Mouse (Mus musculus) testis, adult 2 months (tissue): ENCODE results near the gene Fbxl5. TPM values are rescaled to one million over a fixed set of nuclear protein-coding genes. Genes with fewer than 3 reads are reported as not detected.

Experiments
- H3K27ac ChIP-seq: fragments of 200-500 bp; 2 replicates; pipeline ENCODE4 v1.5.1; 2012; ENCODE audit warnings: low read depth, low read length; ENCODE audit not compliant: control insufficient read depth, insufficient read depth
- H3K27me3 ChIP-seq: fragments of 200-500 bp; 2 replicates; pipeline ENCODE4 v1.6.1; 2012; ENCODE audit warnings: mild to moderate bottlenecking, low read length, moderate library complexity; ENCODE audit not compliant: control insufficient read depth, insufficient read depth
- H3K36me3 ChIP-seq: fragments of 200-500 bp; 2 replicates; pipeline ENCODE4 v1.6.1; 2012; ENCODE audit warnings: mild to moderate bottlenecking, low read length; ENCODE audit not compliant: control insufficient read depth, insufficient read depth
- H3K4me1 ChIP-seq: fragments of 200-500 bp; 2 replicates; pipeline ENCODE4 v1.6.1; 2012; ENCODE audit warnings: low read length; ENCODE audit not compliant: control insufficient read depth, insufficient read depth
- H3K4me3 ChIP-seq: fragments of 200-500 bp; 2 replicates; pipeline ENCODE4 v1.5.1; 2012; ENCODE audit warnings: low read depth, mild to moderate bottlenecking, low read length, moderate library complexity, mixed read lengths; ENCODE audit not compliant: control insufficient read depth
- CTCF ChIP-seq: fragments of 200-500 bp; IDR thresholded peaks from 2 replicates; pipeline ENCODE4 v1.5.1; 2012; ENCODE audit warnings: low read depth, mild to moderate bottlenecking, inconsistent platforms, low read length, moderate library complexity; ENCODE audit not compliant: control insufficient read depth, insufficient read depth, insufficient replicate concordance
- POLR2A ChIP-seq: fragments of 200-500 bp; IDR thresholded peaks from 2 replicates; pipeline ENCODE4 v1.6.1; 2012; ENCODE audit warnings: low read depth, mild to moderate bottlenecking, inconsistent platforms, low read length, moderate library complexity; ENCODE audit not compliant: control insufficient read depth
- polyA plus RNA-seq: library from polyadenylated mRNA; depleted of rRNA; stranded (reverse); fragments of >200 nt; gene quantifications from 2 replicates; pipeline ENCODE4 v1.2.3, GENCODE M21; 2012; rRNA removed

Gene Fbxl5
- polyA plus RNA-seq, 1 experiment: 42.0 TPM

DNA sequence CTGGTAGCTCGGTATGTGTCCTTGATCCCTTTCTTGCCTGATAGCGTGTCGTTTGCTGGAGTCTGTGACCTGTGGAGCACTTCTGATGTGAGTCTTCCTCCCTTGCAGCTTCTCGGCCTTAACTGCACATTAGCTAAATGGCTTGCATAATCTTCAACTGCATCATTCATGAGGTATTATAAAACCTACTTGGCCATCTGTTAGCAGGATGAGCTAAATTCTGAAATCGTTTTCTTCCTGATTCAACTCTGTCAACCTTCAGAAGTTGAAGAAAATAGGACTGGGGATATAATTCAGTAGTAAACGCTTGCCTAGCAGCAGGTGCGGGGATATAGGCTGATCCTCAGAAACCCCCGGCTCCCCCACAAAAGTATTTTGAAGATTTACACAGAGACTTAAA lies 89.1 kb downstream of the Fbxl5 start:
- H3K36me3 ChIP-seq: no peaks in the 10 kb centered on the region
- TF ChIP-seq CTCF (no peak), POLR2A (no peak)

DNA sequence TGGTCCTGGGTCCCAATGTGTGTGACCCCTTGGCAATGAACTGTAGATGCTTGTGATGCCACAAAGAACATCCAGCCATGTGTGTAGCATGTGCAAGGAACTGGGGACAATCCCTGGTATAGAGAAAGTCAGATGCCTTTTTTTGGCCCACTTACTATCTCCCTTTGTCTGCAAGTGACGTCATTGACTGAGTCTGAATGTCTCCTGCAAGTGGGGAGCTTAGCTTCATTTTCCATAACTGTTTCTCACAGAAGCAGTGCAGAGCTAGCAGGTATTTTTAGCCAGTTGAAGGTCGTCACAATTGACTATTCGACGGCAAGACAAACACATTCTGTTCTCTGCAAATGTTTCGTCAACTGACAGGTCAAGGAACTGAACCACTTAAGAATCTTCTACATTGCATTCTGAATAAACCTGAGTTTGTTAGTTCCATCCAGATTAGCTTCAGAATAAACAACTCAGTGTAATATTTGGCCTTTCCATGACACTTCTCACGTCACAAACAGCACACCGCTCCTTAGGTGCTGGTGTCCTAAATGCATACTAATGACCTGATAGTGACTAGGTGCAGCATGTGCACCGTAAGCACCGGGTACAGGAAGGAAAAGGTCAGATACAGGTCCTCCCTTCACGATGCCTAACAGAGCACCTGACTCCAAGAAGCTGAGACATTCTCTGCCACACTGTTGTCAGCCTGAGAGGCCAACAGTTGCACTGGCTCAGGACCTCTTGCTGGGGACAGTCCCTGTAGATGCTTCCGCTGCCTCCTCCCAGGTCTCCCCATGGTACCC lies 92.9 kb downstream of the Fbxl5 start:
- H3K4me1 ChIP-seq: no peaks in the 10 kb centered on the region
- H3K4me3 ChIP-seq: no peak overlapping the region
- TF ChIP-seq POLR2A (no peak), CTCF (no peak)
- no peaks in the 10 kb centered on the region for H3K36me3 ChIP-seq
- H3K27ac ChIP-seq: no peak overlapping the region
- H3K27me3 ChIP-seq: no peaks in the 10 kb centered on the region

More for the DNA sequence above, 89.1 kb downstream of the Fbxl5 start:
- no peak overlapping the region for H3K27ac ChIP-seq
- H3K27me3 ChIP-seq: no peaks in the 10 kb centered on the region
- H3K4me3 ChIP-seq: no peak overlapping the region
- no peaks in the 10 kb centered on the region for H3K4me1 ChIP-seq

DNA sequence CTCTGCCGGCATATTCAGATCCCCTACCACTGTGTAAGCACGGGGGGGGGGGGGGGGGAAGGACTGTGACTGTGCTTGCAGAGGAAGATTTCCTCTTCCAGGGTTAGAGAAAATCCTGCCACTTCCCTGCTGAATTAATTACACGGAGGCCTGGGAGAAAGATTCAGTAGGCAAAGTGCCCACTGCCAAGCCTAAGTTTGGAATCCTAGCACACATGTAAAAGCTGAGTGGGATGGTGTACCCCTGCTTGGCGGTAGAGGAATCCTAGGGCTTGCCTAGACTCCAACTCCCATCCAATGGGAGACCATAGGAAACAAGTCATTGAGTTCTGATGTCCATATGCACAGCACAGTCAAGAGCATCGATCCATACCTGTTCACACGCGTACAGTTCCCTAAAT lies 97.6 kb downstream of the Fbxl5 start:
- TF ChIP-seq POLR2A (no peak), CTCF (no peak)
- H3K36me3 ChIP-seq: no peaks in the 10 kb centered on the region
- no peaks in the 10 kb centered on the region for H3K27me3 ChIP-seq

DNA sequence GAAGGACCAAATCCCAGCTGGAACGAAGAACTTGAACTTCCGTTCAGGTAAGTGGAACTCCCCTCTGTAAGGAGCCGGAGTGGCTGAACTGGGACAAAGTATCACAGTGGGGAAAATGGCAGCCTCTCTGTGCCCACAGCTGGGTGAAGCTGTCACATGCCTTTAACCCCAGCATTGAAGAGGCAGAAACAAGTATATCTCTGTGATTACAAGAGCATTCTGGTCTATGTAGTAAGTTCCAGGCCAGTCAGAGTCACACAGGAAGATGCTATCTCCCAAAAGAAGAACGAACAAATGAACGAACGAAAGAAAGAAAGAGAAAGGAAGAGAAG lies 99.0 kb downstream of the Fbxl5 start:
- TF ChIP-seq POLR2A: no peak
- no peak for TF ChIP-seq CTCF
- Histone ChIP-seq H3K4me3 (no peak overlapping the region), H3K36me3 (no peaks in the 10 kb centered on the region), H3K4me1 (no peaks in the 10 kb centered on the region), H3K27me3 (no peaks in the 10 kb centered on the region), H3K27ac (no peak overlapping the region)

More for the DNA sequence above, 97.6 kb downstream of the Fbxl5 start:
- Histone ChIP-seq H3K27ac (no peak overlapping the region), H3K4me3 (no peak overlapping the region), H3K4me1 (no peaks in the 10 kb centered on the region)

DNA sequence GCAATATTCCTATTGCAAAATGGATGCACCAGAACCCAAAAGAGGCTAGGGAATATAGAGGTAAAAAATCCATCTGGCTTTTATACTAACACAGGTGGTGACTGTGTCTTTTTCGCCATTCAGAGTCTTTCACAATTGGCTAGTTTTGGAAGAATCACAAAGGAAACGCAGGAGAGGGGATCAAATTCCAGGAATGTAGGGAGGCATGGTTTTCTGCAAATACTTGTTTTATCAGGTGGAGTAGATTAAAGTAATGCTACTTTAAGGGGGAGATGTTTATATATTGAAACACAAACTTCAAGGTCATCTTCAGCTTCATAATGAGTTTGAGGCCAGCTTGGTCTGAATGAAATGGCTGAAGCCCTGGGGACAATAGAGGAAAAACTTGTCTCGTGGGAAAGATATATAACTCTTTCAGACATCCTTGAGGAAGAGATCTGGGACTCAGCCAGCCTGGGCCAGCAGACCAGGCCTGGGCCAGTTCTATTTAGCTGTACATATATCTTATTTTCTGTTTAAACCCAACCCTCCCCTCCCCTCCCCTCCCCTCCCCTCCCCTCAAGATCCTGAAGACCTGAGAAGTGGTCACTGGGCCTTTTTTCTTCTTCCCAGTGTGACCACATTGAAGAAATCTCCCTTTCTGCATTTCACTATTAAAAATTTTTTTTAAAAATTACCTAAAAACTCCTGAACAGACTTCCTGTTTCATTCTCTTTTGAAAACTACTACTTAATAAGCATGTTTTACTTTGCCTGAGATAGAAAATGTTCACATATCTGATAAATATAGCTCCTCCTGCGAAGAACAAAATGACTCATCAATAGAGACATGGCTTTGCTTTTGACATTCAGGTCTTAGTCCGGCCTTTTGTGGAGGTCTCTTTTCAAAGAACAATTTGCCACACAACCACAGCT lies 99.6 kb downstream of the Fbxl5 start:
- Histone ChIP-seq H3K27ac (no peak overlapping the region), H3K27me3 (no peaks in the 10 kb centered on the region), H3K4me1 (no peaks in the 10 kb centered on the region), H3K36me3 (no peaks in the 10 kb centered on the region), H3K4me3 (no peak overlapping the region)
- TF ChIP-seq CTCF (no peak), POLR2A (no peak)

DNA sequence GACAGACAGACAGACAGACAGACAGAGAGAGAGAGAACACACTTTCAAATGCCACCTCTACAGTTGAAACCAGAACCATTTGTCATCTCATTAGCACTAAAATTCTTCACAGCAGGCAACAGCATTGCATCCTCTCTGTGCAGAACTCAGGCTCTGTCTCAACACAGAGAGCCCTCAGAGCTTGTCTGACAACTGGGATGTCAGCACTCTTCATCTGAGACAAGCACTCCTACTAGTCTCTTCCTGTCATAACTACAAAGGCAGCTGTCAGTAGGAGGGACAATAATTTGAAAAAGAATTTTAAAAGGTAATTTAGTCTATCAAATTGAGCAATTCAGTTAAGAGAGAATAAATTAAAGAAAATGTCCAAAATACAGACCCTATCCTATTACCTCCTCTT lies 122.2 kb downstream of the Fbxl5 start:
- Histone ChIP-seq H3K27ac (no peak overlapping the region), H3K4me3 (no peak overlapping the region), H3K4me1 (no peaks in the 10 kb centered on the region), H3K36me3 (no peaks in the 10 kb centered on the region), H3K27me3 (no peaks in the 10 kb centered on the region)
- TF ChIP-seq POLR2A: no peak
- no peak for TF ChIP-seq CTCF

DNA sequence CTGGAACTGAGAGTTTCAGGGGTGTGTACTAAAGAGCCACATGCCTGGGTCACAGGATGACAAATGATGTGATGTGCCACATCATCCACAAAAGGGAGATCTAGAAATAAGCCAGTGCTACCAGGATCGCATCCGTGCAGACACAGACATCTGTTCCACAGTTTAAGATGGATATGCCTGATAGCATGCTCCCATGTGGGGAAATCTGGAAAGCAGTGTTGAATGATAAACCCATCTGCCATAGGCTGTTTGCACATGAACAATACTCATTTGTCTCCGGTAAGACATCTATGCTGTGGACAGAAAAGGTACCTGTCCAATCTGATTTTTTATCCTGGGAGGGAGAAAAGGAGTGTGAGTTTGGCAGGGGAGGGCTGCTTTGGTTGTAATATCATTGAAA lies 124.3 kb downstream of the Fbxl5 start:
- Histone ChIP-seq H3K4me3 (no peak overlapping the region), H3K4me1 (no peaks in the 10 kb centered on the region), H3K36me3 (no peaks in the 10 kb centered on the region), H3K27me3 (no peaks in the 10 kb centered on the region), H3K27ac (no peak overlapping the region)
- TF ChIP-seq CTCF (no peak), POLR2A (no peak)

Other genes with a start within 250 kb of the Fbxl5 start
- 0.64 and 0.69 TPM in 2 replicates for gene Cc2d2a, start 159.3 kb downstream of the Fbxl5 start, polyA plus RNA-seq
- 0.04 and 0.38 TPM in 2 replicates for gene Bst1, start 2.8 kb downstream of the Fbxl5 start, polyA plus RNA-seq
- gene Cd38, start 46.9 kb upstream of the Fbxl5 start, polyA plus RNA-seq: 0.40 and 0.48 TPM in 2 replicates
- 2.0 and 2.4 TPM in 2 replicates for gene Gm7879, start 91.5 kb upstream of the Fbxl5 start, polyA plus RNA-seq
- gene Fgfbp1, start 160.1 kb upstream of the Fbxl5 start, polyA plus RNA-seq: not detected in 2 replicates